Mouse (Mus musculus) lung, adult 18-20 months (tissue): ENCODE measurements around the gene Ahdc1.
A peak's percentile ranks its signal among the peaks of the same experiment; 100 is the strongest.

ENCODE experiments used
- DNase-seq, 2 experiments: peaks; one replicate each; pipeline ENCODE4 v3.0.0; 2022; ENCODE audit warnings: mixed read lengths in 2 of 2

The Ahdc1 gene

GRCm38 (mm10) chr4:133018263-133018798 lies 7.3 kb downstream of the Ahdc1 start:
- no peak for DNase-seq

- DNase-seq: no peak
Measured at GRCm38 (mm10) chr4:133020721-133021120, 9.7 kb downstream of the Ahdc1 start.

- peak; percentile 57 to 68 for DNase-seq
Measured at GRCm38 (mm10) chr4:133021181-133021671, 10.2 kb downstream of the Ahdc1 start.

- DNase-seq: no peak
Measured at GRCm38 (mm10) chr4:133022217-133022616, 11.2 kb downstream of the Ahdc1 start.

- no peak for DNase-seq
Measured at GRCm38 (mm10) chr4:133022954-133023635, 12.0 kb downstream of the Ahdc1 start.

- no peak for DNase-seq
Measured at GRCm38 (mm10) chr4:133023636-133024035, 12.6 kb downstream of the Ahdc1 start.

GRCm38 (mm10) chr4:133024404-133024803 lies 13.3 kb downstream of the Ahdc1 start:
- no peak for DNase-seq

GRCm38 (mm10) chr4:133024969-133025685 lies 14.1 kb downstream of the Ahdc1 start:
- peak; percentile 42 to 55 for DNase-seq

- no peak for DNase-seq
Measured at GRCm38 (mm10) chr4:133026272-133026671, 15.2 kb downstream of the Ahdc1 start.

GRCm38 (mm10) chr4:133026826-133027375 lies 15.8 kb downstream of the Ahdc1 start:
- no peak for DNase-seq

GRCm38 (mm10) chr4:133027721-133028120 lies 16.7 kb downstream of the Ahdc1 start:
- no peak for DNase-seq

GRCm38 (mm10) chr4:133028193-133028592 lies 17.1 kb downstream of the Ahdc1 start:
- no peak for DNase-seq

- DNase-seq: no peak
Measured at GRCm38 (mm10) chr4:133028875-133029274, 17.8 kb downstream of the Ahdc1 start.

GRCm38 (mm10) chr4:133032410-133033095 lies 21.5 kb downstream of the Ahdc1 start:
- DNase-seq: no peak

GRCm38 (mm10) chr4:133034478-133034877 lies 23.4 kb downstream of the Ahdc1 start:
- no peak for DNase-seq

GRCm38 (mm10) chr4:133035446-133035845 lies 24.4 kb downstream of the Ahdc1 start:
- DNase-seq: no peak

GRCm38 (mm10) chr4:133035946-133036345 lies 24.9 kb downstream of the Ahdc1 start:
- DNase-seq: no peak

GRCm38 (mm10) chr4:133037293-133037692 lies 26.2 kb downstream of the Ahdc1 start:
- no peak for DNase-seq

GRCm38 (mm10) chr4:133037798-133038197 lies 26.7 kb downstream of the Ahdc1 start:
- DNase-seq: no peak

GRCm38 (mm10) chr4:133038521-133039115 lies 27.6 kb downstream of the Ahdc1 start:
- DNase-seq: peak; percentile 60 to 74

- DNase-seq: peak; percentile 54 to 56
Measured at GRCm38 (mm10) chr4:133039116-133039819, 28.2 kb downstream of the Ahdc1 start.

- DNase-seq: no peak
Measured at GRCm38 (mm10) chr4:133039832-133040231, 28.8 kb downstream of the Ahdc1 start.
